Mouse (Mus musculus): ENCODE results near the gene C2. TPM values are rescaled to one million over a fixed set of nuclear protein-coding genes. Genes with fewer than 3 reads are reported as not detected.

C2 gene
- under 1 TPM; 0.44 to 0.51 TPM for polyA plus RNA-seq (2012; fragmentation: generic; extraction: Trizol)

GRCm38 (mm10) chr17:34898160-34898586 lies at the start of gene C2, which contains the start of gene Ehmt2:
TSS of gene C2 (minus strand) at chr17:34898265.
TSS of gene Ehmt2 (plus strand) at chr17:34898469.

GRCm38 (mm10) chr17:34931061-34931734 lies 33.1 kb upstream of the C2 start, which contains the start of gene Neu1:
TSS of gene Neu1 (plus strand) at chr17:34931253.

GRCm38 (mm10) chr17:34913930-34914665 lies 16.0 kb upstream of the C2 start, which contains the start of gene Slc44a4:
TSS of gene Slc44a4 (plus strand) at chr17:34914466.

GRCm38 (mm10) chr17:34881683-34882310 lies 16.3 kb downstream of the C2 start, which contains the start of gene Gm20547:
TSS of gene Gm20547 (minus strand) at chr17:34882042.

GRCm38 (mm10) chr17:34879336-34879879 lies 18.7 kb downstream of the C2 start, which contains the start of gene Zbtb12:
TSS of gene Zbtb12 (plus strand) at chr17:34879483.

GRCm38 (mm10) chr17:34862416-34863081 lies 35.5 kb downstream of the C2 start, which contains the start of gene Cfb:
TSS of gene Cfb (minus strand) at chr17:34862518.

GRCm38 (mm10) chr17:34849722-34850516 lies 48.1 kb downstream of the C2 start, which contains the start of the genes Skiv2l and Nelfe:
TSS of gene Skiv2l (minus strand) at chr17:34850210.
TSS of gene Nelfe (plus strand) at chr17:34850391.

GRCm38 (mm10) chr17:34836856-34837221 lies 61.2 kb downstream of the C2 start, which contains the start of the genes Stk19 and Dxo:
TSS of gene Stk19 (minus strand) at chr17:34836945.
TSS of gene Dxo (plus strand) at chr17:34837019.

Other genes starting within 250 kb of the C2 start
- under 1 TPM; 0.04 to 0.46 TPM for gene Tnxb, start 227.7 kb downstream of the C2 start, polyA plus RNA-seq (2012; fragmentation: generic; extraction: Trizol)
- gene C4b, start 154.4 kb downstream of the C2 start, polyA plus RNA-seq (2012; fragmentation: generic; extraction: Trizol) = 1 to 10 TPM in 1 of 2 experiments, under 1 TPM in 1; 0.07 to 1.3 TPM
- under 1 TPM in 1 of 2 experiments, not detected in 1; 0.09 TPM for gene Cyp21a1, start 93.7 kb downstream of the C2 start, polyA plus RNA-seq (2012; fragmentation: generic; extraction: Trizol)
- gene Stk19, start 61.3 kb downstream of the C2 start, polyA plus RNA-seq (2012; fragmentation: generic; extraction: Trizol) = 10 to 100 TPM; 38.4 to 44.5 TPM
- gene Dxo, start 61.2 kb downstream of the C2 start, polyA plus RNA-seq (2012; fragmentation: generic; extraction: Trizol) = 10 to 100 TPM; 47.7 to 51.0 TPM
- gene Skiv2l, start 48.1 kb downstream of the C2 start, polyA plus RNA-seq (2012; fragmentation: generic; extraction: Trizol) = 10 to 100 TPM; 19.7 to 48.2 TPM
- 100 to 1,000 TPM in 1 of 2 experiments, 10 to 100 TPM in 1; 65.1 to 134 TPM for gene Nelfe, start 47.9 kb downstream of the C2 start, polyA plus RNA-seq (2012; fragmentation: generic; extraction: Trizol)
- gene Cfb, start 35.7 kb downstream of the C2 start, polyA plus RNA-seq (2012; fragmentation: generic; extraction: Trizol) = 1 to 10 TPM in 1 of 2 experiments, under 1 TPM in 1; 0.09 to 1.2 TPM
- 10 to 100 TPM in 1 of 2 experiments, 1 to 10 TPM in 1; 7.9 to 21.3 TPM for gene Zbtb12, start 18.8 kb downstream of the C2 start, polyA plus RNA-seq (2012; fragmentation: generic; extraction: Trizol)
- gene Gm20547, start 16.2 kb downstream of the C2 start, polyA plus RNA-seq (2012; fragmentation: generic; extraction: Trizol) = not detected
- gene Ehmt2, start 204 bp upstream of the C2 start, polyA plus RNA-seq (2012; fragmentation: generic; extraction: Trizol) = 100 to 1,000 TPM; 206 to 224 TPM
- gene Slc44a4, start 16.2 kb upstream of the C2 start, polyA plus RNA-seq (2012; fragmentation: generic; extraction: Trizol) = not detected
- gene Neu1, start 33.0 kb upstream of the C2 start, polyA plus RNA-seq (2012; fragmentation: generic; extraction: Trizol) = 10 to 100 TPM in 1 of 2 experiments, 1 to 10 TPM in 1; 6.2 to 20.0 TPM
- 10 to 100 TPM in 1 of 2 experiments, 1 to 10 TPM in 1; 5.1 to 34.0 TPM for gene Hspa1b, start 61.0 kb upstream of the C2 start, polyA plus RNA-seq (2012; fragmentation: generic; extraction: Trizol)
- gene Gm20481, start 71.6 kb upstream of the C2 start, polyA plus RNA-seq (2012; fragmentation: generic; extraction: Trizol) = not detected
- gene Hspa1a, start 73.9 kb upstream of the C2 start, polyA plus RNA-seq (2012; fragmentation: generic; extraction: Trizol) = under 1 TPM; 0.08 to 0.32 TPM
- 1 to 10 TPM in 1 of 2 experiments, under 1 TPM in 1; 0.16 to 1.9 TPM for gene Hspa1l, start 74.4 kb upstream of the C2 start, polyA plus RNA-seq (2012; fragmentation: generic; extraction: Trizol)
- gene Lsm2, start 83.6 kb upstream of the C2 start, polyA plus RNA-seq (2012; fragmentation: generic; extraction: Trizol) = 100 to 1,000 TPM in 1 of 2 experiments, 10 to 100 TPM in 1; 85.9 to 302 TPM
- gene Vars, start 102.7 kb upstream of the C2 start, polyA plus RNA-seq (2012; fragmentation: generic; extraction: Trizol) = 100 to 1,000 TPM; 118 to 278 TPM
- under 1 TPM; 0.02 to 0.09 TPM for gene Vwa7, start 118.3 kb upstream of the C2 start, polyA plus RNA-seq (2012; fragmentation: generic; extraction: Trizol)
- 1 to 10 TPM in 1 of 2 experiments, under 1 TPM in 1; 0.81 to 2.6 TPM for gene Sapcd1, start 129.8 kb upstream of the C2 start, polyA plus RNA-seq (2012; fragmentation: generic; extraction: Trizol)
- gene Msh5, start 148.5 kb upstream of the C2 start, polyA plus RNA-seq (2012; fragmentation: generic; extraction: Trizol) = 1 to 10 TPM; 2.2 to 3.3 TPM
- 100 to 1,000 TPM; 603 to 758 TPM for gene Clic1, start 151.7 kb upstream of the C2 start, polyA plus RNA-seq (2012; fragmentation: generic; extraction: Trizol)
- gene Ddah2, start 160.8 kb upstream of the C2 start, polyA plus RNA-seq (2012; fragmentation: generic; extraction: Trizol) = 100 to 1,000 TPM in 1 of 2 experiments, 10 to 100 TPM in 1; 66.2 to 309 TPM
- 1 to 10 TPM in 1 of 2 experiments, under 1 TPM in 1; 0.11 to 1.9 TPM for gene Ly6g6c, start 167.1 kb upstream of the C2 start, polyA plus RNA-seq (2012; fragmentation: generic; extraction: Trizol)
- gene Mpig6b, start 167.9 kb upstream of the C2 start, polyA plus RNA-seq (2012; fragmentation: generic; extraction: Trizol) = under 1 TPM in 1 of 2 experiments, not detected in 1; 0.14 TPM
- not detected for gene Ly6g6e, start 178.6 kb upstream of the C2 start, polyA plus RNA-seq (2012; fragmentation: generic; extraction: Trizol)
- not detected for gene Ly6g6d, start 179.8 kb upstream of the C2 start, polyA plus RNA-seq (2012; fragmentation: generic; extraction: Trizol)
- not detected for gene Ly6g6f, start 187.3 kb upstream of the C2 start, polyA plus RNA-seq (2012; fragmentation: generic; extraction: Trizol)
- 100 to 1,000 TPM in 1 of 2 experiments, 10 to 100 TPM in 1; 38.3 to 112 TPM for gene Abhd16a, start 191.0 kb upstream of the C2 start, polyA plus RNA-seq (2012; fragmentation: generic; extraction: Trizol)
- gene Ly6g5c, start 210.0 kb upstream of the C2 start, polyA plus RNA-seq (2012; fragmentation: generic; extraction: Trizol) = not detected
- gene Ly6g5b, start 217.2 kb upstream of the C2 start, polyA plus RNA-seq (2012; fragmentation: generic; extraction: Trizol) = under 1 TPM; 0.12 to 0.45 TPM
- 10 to 100 TPM; 21.2 to 31.6 TPM for gene Gpank1, start 223.2 kb upstream of the C2 start, polyA plus RNA-seq (2012; fragmentation: generic; extraction: Trizol)
- 100 to 1,000 TPM; 326 to 608 TPM for gene Csnk2b, start 223.8 kb upstream of the C2 start, polyA plus RNA-seq (2012; fragmentation: generic; extraction: Trizol)
- gene D17H6S53E, start 228.1 kb upstream of the C2 start, polyA plus RNA-seq (2012; fragmentation: generic; extraction: Trizol) = 10 to 100 TPM in 1 of 2 experiments, 1 to 10 TPM in 1; 6.0 to 17.0 TPM
- under 1 TPM in 1 of 2 experiments, not detected in 1; 0.44 TPM for gene Apom, start 233.8 kb upstream of the C2 start, polyA plus RNA-seq (2012; fragmentation: generic; extraction: Trizol)
- 100 to 1,000 TPM; 261 to 413 TPM for gene Bag6, start 236.9 kb upstream of the C2 start, polyA plus RNA-seq (2012; fragmentation: generic; extraction: Trizol)

Data from C3H10T1/2 (cell line).